Mouse (Mus musculus): ENCODE measurements around the gene Rgs14. TPM values are rescaled to one million over a fixed set of nuclear protein-coding genes. Genes with fewer than 3 reads are reported as not detected.
A peak's percentile ranks its signal among the peaks of the same experiment; 100 is the strongest.

The Rgs14 gene
- polyA plus RNA-seq, 1 experiment from 2014 or later = 0.35 TPM

DNA sequence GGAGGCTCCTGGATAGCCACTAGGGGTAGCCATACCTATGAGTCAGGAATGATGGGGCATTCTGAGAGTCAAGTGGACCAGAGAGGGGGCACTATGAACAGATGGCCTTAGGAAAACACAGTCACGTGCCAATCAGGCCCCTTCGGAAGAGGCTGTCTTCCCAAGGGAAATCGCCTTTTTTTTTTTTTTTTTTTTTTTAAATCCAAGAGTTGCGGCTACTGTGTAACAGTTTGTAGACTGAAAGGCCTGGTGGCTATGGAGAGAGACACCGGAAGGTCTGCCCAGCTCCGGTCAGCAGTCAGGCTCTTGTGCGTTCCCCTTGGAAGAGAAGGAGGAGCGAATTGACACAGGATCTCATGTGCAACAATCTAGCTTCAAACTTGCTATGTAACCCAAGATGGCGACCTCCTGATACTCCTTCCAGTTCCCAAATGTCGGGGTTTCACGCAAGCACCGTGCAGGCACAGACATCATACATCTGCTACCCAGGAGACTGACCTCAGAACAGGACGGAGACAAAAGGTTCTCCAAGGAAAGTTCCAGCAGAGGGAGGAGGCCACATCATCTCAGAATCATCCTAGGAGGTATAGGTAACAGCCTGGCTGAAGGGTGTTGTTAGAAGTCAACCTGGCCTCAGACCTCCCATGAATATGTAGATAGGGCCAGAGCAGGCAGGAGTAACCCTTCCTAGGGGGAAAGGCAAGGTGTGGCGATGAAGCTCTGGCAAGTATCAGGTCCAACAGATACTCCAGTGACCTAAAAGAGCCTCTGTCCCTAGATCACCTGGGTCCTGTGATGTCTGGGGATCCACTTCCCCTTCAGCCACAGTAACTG is 38.7 kb upstream of the Rgs14 start:
- Histone ChIP-seq H3K27me3 (no peaks in the 10 kb centered on the region), H3K36me3 (peaks cover 5% of the 10 kb centered on the region), H3K9ac (peak overlapping the region; percentile 74), H3K27ac (peak overlapping the region; percentile 89), H3K4me2 (replicated peaks) (peak overlapping the region; percentile 92), H3K4me1 (peaks cover 34% of the 10 kb centered on the region), H3K9me3 (replicated peaks) (no peaks in the 10 kb centered on the region), H3K4me3 (peak overlapping the region; percentile 74)
- WGBS = 38% methylated on average over 14 of the region's 14 CpGs
- ATAC-seq (ENCODE audit: low FRiP score) = no peak

DNA sequence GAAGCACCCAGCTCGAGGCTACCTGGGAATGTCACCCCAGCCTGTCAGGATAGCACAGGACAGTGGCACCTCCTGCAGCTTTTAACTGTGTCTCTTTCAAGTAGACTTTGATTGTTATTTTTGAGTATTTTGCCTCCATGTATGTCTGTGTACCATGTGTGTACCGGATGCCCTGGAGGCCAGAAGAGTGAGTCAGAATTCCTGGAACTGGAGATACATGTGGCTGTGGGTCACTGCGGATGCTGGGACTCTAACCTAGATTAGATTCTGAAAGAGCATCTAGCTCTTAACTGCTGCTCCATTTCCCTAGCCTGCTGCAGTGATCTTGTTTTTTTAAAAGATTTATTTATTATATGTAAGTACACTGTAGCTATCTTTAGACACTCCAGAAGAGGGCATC is 37.2 kb upstream of the Rgs14 start:
- Histone ChIP-seq H3K4me3 (no peak overlapping the region), H3K27me3 (no peaks in the 10 kb centered on the region), H3K9me3 (replicated peaks) (no peaks in the 10 kb centered on the region), H3K4me1 (peaks cover 30% of the 10 kb centered on the region), H3K27ac (no peak overlapping the region), H3K4me2 (replicated peaks) (no peak overlapping the region), H3K9ac (no peak overlapping the region), H3K36me3 (no peaks in the 10 kb centered on the region)
- 94% methylated on average over 3 of the region's 3 CpGs for WGBS
- no peak for ATAC-seq (ENCODE audit: low FRiP score)

GRCm38 (mm10) chr13:55335701-55336100 is 33.8 kb upstream of the Rgs14 start:
- H3K27ac ChIP-seq = no peak overlapping the region
- H3K9me3 ChIP-seq (replicated peaks) = no peaks in the 10 kb centered on the region
- no peak overlapping the region for H3K4me3 ChIP-seq
- no peaks in the 10 kb centered on the region for H3K36me3 ChIP-seq
- H3K4me2 ChIP-seq (replicated peaks) = no peak overlapping the region
- peaks cover 5% of the 10 kb centered on the region for H3K4me1 ChIP-seq
- 91% methylated on average over 4 of the region's 4 CpGs for WGBS
- no peaks in the 10 kb centered on the region for H3K27me3 ChIP-seq
- no peak for ATAC-seq (ENCODE audit: low FRiP score)
- H3K9ac ChIP-seq = no peak overlapping the region

- ATAC-seq (ENCODE audit: low FRiP score) = no peak
- H3K4me3 ChIP-seq = no peak overlapping the region
- no peaks in the 10 kb centered on the region for H3K36me3 ChIP-seq
- WGBS = 67% methylated on average over 9 of the region's 10 CpGs
- no peak overlapping the region for H3K27ac ChIP-seq
- no peaks in the 10 kb centered on the region for H3K4me1 ChIP-seq
- no peak overlapping the region for H3K9ac ChIP-seq
- no peak overlapping the region for H3K4me2 ChIP-seq (replicated peaks)
- no peaks in the 10 kb centered on the region for H3K27me3 ChIP-seq
- no peaks in the 10 kb centered on the region for H3K9me3 ChIP-seq (replicated peaks)
These were observed 32.1 kb upstream of the Rgs14 start for GRCm38 (mm10) chr13:55337341-55337975.

DNA sequence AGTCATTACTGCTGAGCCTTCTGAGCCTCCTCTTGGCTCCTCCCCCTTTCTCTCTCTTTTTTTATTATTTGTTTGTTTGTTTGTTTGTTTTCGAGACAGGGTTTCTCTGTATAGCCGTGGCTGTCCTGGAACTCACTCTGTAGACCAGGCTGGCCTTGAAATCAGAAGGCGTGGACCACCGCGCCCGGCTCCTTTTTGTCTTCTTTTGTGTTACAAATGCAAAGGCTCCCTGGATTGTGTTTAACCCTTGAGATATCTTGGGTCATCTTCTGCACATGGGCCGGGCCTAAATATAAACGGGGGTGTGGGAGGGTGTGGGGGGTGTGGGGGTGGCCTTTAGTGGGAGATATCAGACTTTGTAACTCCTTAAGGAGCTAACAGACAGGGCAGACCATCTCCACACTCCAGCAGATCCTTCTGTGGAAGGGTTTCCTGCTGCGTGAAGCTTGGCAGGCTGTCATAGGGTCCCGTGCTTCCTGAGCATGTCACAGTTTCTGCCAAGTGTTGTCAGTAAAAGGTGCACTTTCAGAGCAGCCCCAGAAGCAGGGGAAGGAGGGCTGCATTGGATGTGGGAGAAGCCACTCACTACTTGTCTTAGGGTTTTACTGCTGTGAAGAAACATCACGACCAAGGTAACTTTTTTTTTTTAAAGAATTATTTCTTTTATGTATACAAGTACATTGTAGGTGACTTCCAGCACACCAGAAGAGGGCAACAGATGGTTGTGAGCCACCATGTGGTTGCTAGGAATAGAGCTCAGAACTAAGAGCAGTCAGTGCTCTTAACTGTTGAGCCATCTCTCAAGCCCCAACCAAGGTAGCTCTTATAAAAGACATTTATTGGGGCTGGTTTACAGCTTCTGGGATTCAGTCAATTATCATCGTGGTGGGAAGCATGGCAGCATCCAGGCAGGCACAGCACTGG is 31.1 kb upstream of the Rgs14 start:
- no peak overlapping the region for H3K9ac ChIP-seq
- no peaks in the 10 kb centered on the region for H3K4me1 ChIP-seq
- H3K4me2 ChIP-seq (replicated peaks) = no peak overlapping the region
- no peaks in the 10 kb centered on the region for H3K27me3 ChIP-seq
- no peaks in the 10 kb centered on the region for H3K9me3 ChIP-seq (replicated peaks)
- ATAC-seq (ENCODE audit: low FRiP score) = no peak
- H3K36me3 ChIP-seq = no peaks in the 10 kb centered on the region
- 62% methylated on average over 12 of the region's 12 CpGs for WGBS
- no peak overlapping the region for H3K27ac ChIP-seq
- no peak overlapping the region for H3K4me3 ChIP-seq

DNA sequence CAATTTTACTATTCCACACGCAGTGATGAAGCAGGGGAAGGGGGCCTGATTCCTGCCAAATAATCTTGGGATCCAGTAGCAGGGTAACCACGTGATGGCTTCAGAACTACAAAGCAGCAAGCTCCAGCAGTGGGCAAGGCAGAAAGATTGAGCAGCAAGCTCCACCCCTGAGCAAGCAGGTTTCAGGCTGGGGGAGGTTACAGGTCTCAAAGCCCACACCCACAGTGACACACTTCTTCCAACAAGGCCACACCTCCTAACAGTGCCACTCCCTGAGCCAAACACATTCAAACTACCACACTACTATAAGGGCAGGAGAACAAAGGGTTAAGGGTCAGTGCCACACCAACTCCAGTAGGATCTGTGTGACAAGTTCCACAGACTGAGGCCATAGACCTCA is 30.3 kb upstream of the Rgs14 start:
- H3K4me2 ChIP-seq (replicated peaks) = no peak overlapping the region
- H3K9me3 ChIP-seq (replicated peaks) = no peaks in the 10 kb centered on the region
- ATAC-seq (ENCODE audit: low FRiP score) = no peak
- no peak overlapping the region for H3K9ac ChIP-seq
- no peaks in the 10 kb centered on the region for H3K4me1 ChIP-seq
- H3K36me3 ChIP-seq = peaks cover 7% of the 10 kb centered on the region
- H3K4me3 ChIP-seq = no peak overlapping the region
- H3K27me3 ChIP-seq = no peaks in the 10 kb centered on the region
- no peak overlapping the region for H3K27ac ChIP-seq
- 40% methylated on average over 2 of the region's 2 CpGs for WGBS

DNA sequence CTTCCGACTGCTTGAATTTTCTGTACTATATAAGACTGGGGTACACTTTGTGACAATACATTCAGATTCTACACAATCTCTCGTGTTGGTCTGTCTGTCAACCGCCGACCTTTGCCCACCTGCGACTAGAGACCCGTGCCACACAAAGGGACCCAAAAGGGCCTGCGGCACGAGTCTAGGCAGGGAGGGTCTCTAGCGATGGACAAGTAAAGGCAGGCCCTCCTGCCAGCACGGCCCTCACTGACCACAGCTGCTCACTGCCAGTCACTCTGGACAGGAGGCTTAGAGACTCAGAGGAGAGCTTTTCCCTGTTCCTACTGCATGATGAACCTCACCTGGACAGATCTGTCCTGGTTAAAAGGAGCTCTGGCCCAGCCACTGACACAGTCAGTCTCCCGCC is 27.1 kb upstream of the Rgs14 start:
- H3K27me3 ChIP-seq = no peaks in the 10 kb centered on the region
- ATAC-seq (ENCODE audit: low FRiP score) = no peak
- no peak overlapping the region for H3K27ac ChIP-seq
- no peak overlapping the region for H3K9ac ChIP-seq
- H3K4me1 ChIP-seq = no peaks in the 10 kb centered on the region
- WGBS = 38% methylated on average over 11 of the region's 11 CpGs
- H3K4me2 ChIP-seq (replicated peaks) = no peak overlapping the region
- H3K4me3 ChIP-seq = no peak overlapping the region
- peaks cover 39% of the 10 kb centered on the region for H3K36me3 ChIP-seq
- no peaks in the 10 kb centered on the region for H3K9me3 ChIP-seq (replicated peaks)

DNA sequence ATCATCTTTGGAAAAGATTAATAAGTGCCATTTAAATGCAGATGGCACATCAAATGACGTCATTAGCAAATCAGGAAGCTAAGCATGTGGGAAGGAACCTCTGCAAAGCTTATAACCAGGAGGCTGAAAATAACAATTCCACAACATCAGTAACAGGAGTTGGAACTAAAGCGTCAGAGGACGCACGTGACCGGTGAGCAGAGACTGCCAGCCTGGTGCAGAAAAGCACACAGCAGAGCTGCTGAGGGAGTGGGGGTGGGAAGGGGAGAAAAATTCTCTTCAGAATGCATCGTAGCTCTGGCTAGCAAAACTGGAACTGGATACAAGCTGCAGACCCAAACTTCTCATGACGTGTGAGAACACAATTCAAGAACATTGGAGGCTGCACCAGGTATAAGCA is 25.2 kb upstream of the Rgs14 start:
- Histone ChIP-seq H3K27ac (no peak overlapping the region), H3K4me1 (no peaks in the 10 kb centered on the region), H3K27me3 (no peaks in the 10 kb centered on the region), H3K9ac (no peak overlapping the region), H3K9me3 (replicated peaks) (no peaks in the 10 kb centered on the region), H3K4me3 (no peak overlapping the region), H3K36me3 (peaks cover 56% of the 10 kb centered on the region), H3K4me2 (replicated peaks) (no peak overlapping the region)
- ATAC-seq (ENCODE audit: low FRiP score) = no peak
- WGBS = 89% methylated on average over 7 of the region's 7 CpGs

GRCm38 (mm10) chr13:55346745-55347144 is 22.8 kb upstream of the Rgs14 start:
- Histone ChIP-seq H3K9me3 (replicated peaks) (no peaks in the 10 kb centered on the region), H3K27me3 (no peaks in the 10 kb centered on the region), H3K4me3 (no peak overlapping the region), H3K36me3 (peaks cover 75% of the 10 kb centered on the region), H3K9ac (no peak overlapping the region), H3K4me1 (no peaks in the 10 kb centered on the region), H3K4me2 (replicated peaks) (no peak overlapping the region), H3K27ac (no peak overlapping the region)
- 86% methylated on average over 11 of the region's 11 CpGs for WGBS
- ATAC-seq (ENCODE audit: low FRiP score) = no peak

GRCm38 (mm10) chr13:55361145-55361544 is 8.4 kb upstream of the Rgs14 start:
- Histone ChIP-seq H3K4me3 (peak overlapping the region; percentile 97), H3K27ac (no peak overlapping the region), H3K9ac (peak overlapping the region; percentile 92; the same call in 1 of the 2 replicates), H3K9me3 (replicated peaks) (no peaks in the 10 kb centered on the region), H3K4me1 (peaks cover 19% of the 10 kb centered on the region), H3K36me3 (peaks cover 32% of the 10 kb centered on the region), H3K27me3 (0 out of 2 replicates have a peak, but pooled peaks cover 5% of the 10 kb centered on the region), H3K4me2 (replicated peaks) (peak overlapping the region; percentile 91)
- ATAC-seq (ENCODE audit: low FRiP score) = no peak

GRCm38 (mm10) chr13:55361974-55362452 is 7.5 kb upstream of the Rgs14 start:
- 0 out of 2 replicates have a peak, but pooled peaks cover 5% of the 10 kb centered on the region for H3K27me3 ChIP-seq
- no peaks in the 10 kb centered on the region for H3K9me3 ChIP-seq (replicated peaks)
- H3K9ac ChIP-seq = peak overlapping the region; percentile 92
- peaks cover 24% of the 10 kb centered on the region for H3K36me3 ChIP-seq
- peak overlapping the region; percentile 91 for H3K4me2 ChIP-seq (replicated peaks)
- WGBS = 1% methylated on average over 32 of the region's 32 CpGs
- peak overlapping the region; percentile 97 for H3K4me3 ChIP-seq
- H3K4me1 ChIP-seq = peaks cover 19% of the 10 kb centered on the region
- H3K27ac ChIP-seq = peak overlapping the region; percentile 93
- peak; percentile 62; the same call in 1 of the 2 replicates for ATAC-seq (ENCODE audit: low FRiP score)
